Mouse (Mus musculus) G1E (cell line): Measurements from ENCODE around the gene Calhm2.

Experiments used
- CTCF ChIP-seq: IDR thresholded peaks from 2 replicates; pipeline ENCODE4 v1.5.1; 2012; ENCODE audit warnings: low read depth, low read length, inconsistent platforms, mixed read lengths
- GATA1 ChIP-seq: IDR thresholded peaks from 2 replicates; pipeline ENCODE4 v1.6.1; 2012; ENCODE audit warnings: borderline replicate concordance, low read length, inconsistent platforms, mixed read lengths
- TAL1 ChIP-seq: conservative IDR thresholded peaks from 2 replicates; pipeline ENCODE4 v1.6.1; 2012; ENCODE audit warnings: low read depth, low read length, inconsistent platforms, mixed read lengths

GRCm38 (mm10) chr19:47135568-47135967 is 2.5 kb downstream of the Calhm2 start:
- TF ChIP-seq GATA1 (no peak), CTCF (no peak), TAL1 (no peak)
